Mouse (Mus musculus) T-cell, adult 66 days (primary cell): ENCODE results near the gene Gm6685. TPM values are rescaled to one million over a fixed set of nuclear protein-coding genes. Genes with fewer than 3 reads are reported as not detected.

ENCODE experiments used
- total RNA-seq, 2 experiments: library from RNA; stranded (reverse); gene quantifications; 3 replicates in 1 of 2; 4 replicates in 1 of 2; pipeline ENCODE4 v1.2.4; 2023

Gm6685 gene
- 10 to 100 TPM in 1 of 2 experiments, 1 to 10 TPM in 1; 7.8 to 10.7 TPM for total RNA-seq

DNA sequence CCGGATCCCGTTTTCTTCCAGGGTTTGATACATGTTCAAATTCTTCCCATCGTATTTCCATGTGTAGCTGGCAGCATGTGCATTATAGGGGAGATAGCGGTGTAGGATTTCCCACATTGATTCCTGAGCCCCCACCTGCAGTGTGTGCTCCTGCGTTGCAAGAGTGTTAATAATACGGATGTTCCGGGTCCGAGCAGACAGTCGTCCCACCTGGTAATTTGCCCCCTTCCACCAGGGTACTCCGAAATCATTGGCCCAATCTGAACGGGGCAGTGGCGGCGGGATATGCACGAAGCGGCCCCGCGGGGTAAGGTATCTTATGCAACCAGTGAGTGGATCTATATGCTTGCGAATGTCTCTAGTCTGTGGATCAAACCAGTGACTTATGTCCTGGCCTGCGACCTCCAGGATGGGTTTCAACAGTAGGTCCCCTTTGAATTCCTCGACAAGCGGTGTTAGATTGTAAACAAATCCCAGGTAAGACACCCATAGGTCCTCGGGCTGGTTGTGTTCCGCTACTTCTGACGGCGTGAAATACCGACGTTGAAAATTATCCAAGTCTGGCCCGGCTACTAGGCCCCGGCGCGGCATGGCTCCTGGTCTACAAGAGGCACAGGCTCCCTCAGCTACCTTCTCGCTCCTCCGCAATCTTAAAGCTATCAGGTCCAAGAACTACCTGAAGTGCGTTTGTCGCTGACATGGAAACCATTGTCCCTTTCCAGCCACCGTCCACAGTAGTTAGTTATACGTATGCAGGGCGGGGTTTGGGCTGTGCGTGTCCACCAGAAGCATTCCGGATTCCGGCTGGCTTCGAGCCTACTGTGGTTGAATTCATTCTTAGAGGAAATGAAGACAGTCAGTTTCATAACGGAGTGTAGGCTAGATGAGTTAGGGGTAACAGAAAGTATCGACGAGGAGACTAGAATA is at the start of gene Gm6685:
Gene Gm6685, minus strand, starts transcription at position 644 of the 927 bp plus-strand sequence.

Other genes starting within 250 kb of the Gm6685 start
- not detected for gene Ccdc85a, start 244.5 kb upstream of the Gm6685 start, total RNA-seq